Mouse (Mus musculus) ES-Bruce4 (cell line): ENCODE data around the gene Mrpl51. TPM values are rescaled to one million over a fixed set of nuclear protein-coding genes. Genes with fewer than 3 reads are reported as not detected.

ENCODE experiments used
- H3K27ac ChIP-seq: 2 replicates; pipeline ENCODE4 v1.5.1; 2012; ENCODE audit warnings: low read length, inconsistent platforms; ENCODE audit not compliant: insufficient read depth
- H3K27me3 ChIP-seq: 2 replicates; pipeline ENCODE4 v1.6.1; 2012; ENCODE audit warnings: mild to moderate bottlenecking, low read length, inconsistent platforms; ENCODE audit not compliant: control insufficient read depth, poor library complexity, insufficient read depth, severe bottlenecking
- H3K36me3 ChIP-seq: 2 replicates; pipeline ENCODE4 v1.6.1; 2012; ENCODE audit warnings: inconsistent platforms, mild to moderate bottlenecking, low read length, moderate library complexity; ENCODE audit not compliant: control insufficient read depth, poor library complexity, insufficient read depth, severe bottlenecking
- H3K4me1 ChIP-seq: one replicate; pipeline ENCODE4 v1.8.1; 2011; ENCODE audit warnings: low read length; ENCODE audit not compliant: control insufficient read depth, insufficient read depth
- H3K4me3 ChIP-seq: 2 replicates; pipeline ENCODE4 v1.5.1; 2011; ENCODE audit warnings: low read depth, mild to moderate bottlenecking, low read length
- H3K9ac ChIP-seq: 2 replicates; pipeline ENCODE4 v1.6.1; 2012; ENCODE audit warnings: low read depth, mild to moderate bottlenecking, inconsistent platforms; ENCODE audit not compliant: poor library complexity, severe bottlenecking
- H3K9me3 ChIP-seq: replicated peaks from 2 replicates; pipeline ENCODE4 v1.6.1; 2012; ENCODE audit warnings: mild to moderate bottlenecking, low read length, inconsistent platforms; ENCODE audit not compliant: control insufficient read depth, poor library complexity, insufficient read depth, severe bottlenecking
- CTCF ChIP-seq: IDR thresholded peaks from one replicate; pipeline ENCODE4 v1.8.1; 2011; ENCODE audit warnings: low read depth, low read length
- EP300 ChIP-seq: IDR thresholded peaks from 2 replicates; pipeline ENCODE4 v1.6.1; 2011; ENCODE audit warnings: low read depth, low read length; ENCODE audit not compliant: insufficient read depth
- POLR2A ChIP-seq: IDR thresholded peaks from one replicate; pipeline ENCODE4 v1.8.1; 2011; ENCODE audit warnings: low read length; ENCODE audit not compliant: insufficient read depth
- polyA plus RNA-seq: library from polyadenylated mRNA; stranded (reverse); fragments of >200 nt; gene quantifications from 2 replicates; pipeline ENCODE4 v1.2.4, GENCODE M21; 2011; ENCODE audit warnings: low read depth; ENCODE audit not compliant: missing spikeins, insufficient read depth, insufficient read length

The Mrpl51 gene
- polyA plus RNA-seq, 1 experiment = 113 TPM

DNA sequence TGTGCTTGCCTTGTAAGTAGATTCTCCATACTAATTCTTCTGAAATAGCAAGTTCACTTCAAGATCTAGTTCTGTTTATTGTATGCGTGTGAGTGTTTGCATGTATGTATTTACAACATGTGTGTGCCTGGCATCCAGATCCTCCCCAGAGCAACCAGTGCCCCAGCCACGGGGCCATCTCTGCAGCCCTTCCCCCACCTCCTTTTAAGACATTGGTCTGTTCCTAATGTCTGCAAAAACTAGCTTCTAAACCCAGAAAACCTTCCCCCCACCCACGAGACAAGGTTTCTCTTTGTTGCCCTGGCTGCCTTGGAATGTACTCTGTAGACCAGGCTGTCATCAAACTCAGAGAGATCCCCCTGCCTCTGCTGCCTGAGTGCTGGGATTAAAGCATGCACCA, 31.0 kb downstream of the Mrpl51 start:
- H3K27ac ChIP-seq = no peak overlapping the region
- no peak overlapping the region for H3K9ac ChIP-seq
- H3K36me3 ChIP-seq = no peaks in the 10 kb centered on the region; the same call in 1 of the 2 replicates
- H3K27me3 ChIP-seq = no peaks in the 10 kb centered on the region
- H3K4me1 ChIP-seq = no peaks in the 10 kb centered on the region
- H3K4me3 ChIP-seq = no peak overlapping the region
- TF ChIP-seq EP300 = no peak
- no peak for TF ChIP-seq CTCF
- no peak for TF ChIP-seq POLR2A
- no peaks in the 10 kb centered on the region for H3K9me3 ChIP-seq

DNA sequence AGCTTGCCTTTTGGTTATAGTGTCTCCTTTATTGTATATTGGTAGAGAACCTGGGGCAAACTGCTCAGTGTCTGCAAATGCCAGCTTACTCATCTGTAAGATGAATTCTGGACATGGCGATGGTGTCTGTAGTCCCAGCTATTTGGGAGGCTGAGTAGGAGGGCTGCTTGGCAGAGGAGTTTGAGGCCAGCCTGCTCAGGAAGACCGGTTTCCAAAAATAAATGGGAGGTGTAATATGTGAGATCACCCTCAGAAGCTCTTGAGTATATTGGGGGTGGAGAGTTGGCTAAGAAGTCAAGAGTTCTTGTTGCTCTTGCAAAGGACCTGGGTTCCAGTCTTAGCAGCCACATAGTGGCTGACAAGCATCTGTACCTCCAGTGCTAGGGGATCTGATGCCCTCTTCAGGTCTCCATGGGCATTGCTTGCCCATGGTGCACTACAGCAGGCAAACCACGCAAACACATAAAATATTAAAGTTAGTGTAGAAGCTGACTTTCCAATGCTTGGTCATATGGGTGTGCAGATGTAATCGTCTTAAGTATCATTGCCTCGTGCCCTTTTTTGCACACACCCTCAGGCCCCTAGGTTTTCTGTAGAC, 34.0 kb downstream of the Mrpl51 start:
- TF ChIP-seq POLR2A (no peak), CTCF (peak; percentile 63)
- Histone ChIP-seq H3K27me3 (no peaks in the 10 kb centered on the region), H3K27ac (no peak overlapping the region), H3K4me1 (no peaks in the 10 kb centered on the region), H3K9me3 (no peaks in the 10 kb centered on the region), H3K36me3 (no peaks in the 10 kb centered on the region; the same call in 1 of the 2 replicates), H3K9ac (no peak overlapping the region), H3K4me3 (no peak overlapping the region)

DNA sequence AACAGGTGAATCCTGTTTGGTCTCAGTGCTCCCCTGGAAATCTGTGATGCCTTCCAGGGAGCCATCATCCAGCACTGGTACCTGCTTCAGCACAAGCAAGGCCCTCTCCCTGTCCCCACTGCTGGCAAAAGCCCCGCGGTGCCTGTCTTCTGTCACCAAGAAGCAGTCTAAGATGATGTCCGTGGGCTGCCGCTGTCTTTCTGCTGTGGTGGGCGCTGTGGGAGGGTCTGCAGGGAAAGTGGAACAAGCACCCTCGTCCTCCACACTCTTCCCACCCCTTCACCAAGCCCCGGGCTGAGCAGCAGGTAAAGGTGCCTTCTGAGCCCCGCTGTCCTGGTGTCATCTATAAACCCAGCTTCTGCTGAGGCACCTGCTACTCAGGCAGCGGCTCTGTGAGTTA, 39.0 kb downstream of the Mrpl51 start:
- no peak overlapping the region for H3K27ac ChIP-seq
- H3K9ac ChIP-seq = no peak overlapping the region
- H3K4me3 ChIP-seq = no peak overlapping the region
- TF ChIP-seq CTCF (no peak), POLR2A (no peak), EP300 (no peak)
- no peaks in the 10 kb centered on the region for H3K36me3 ChIP-seq
- H3K9me3 ChIP-seq = no peaks in the 10 kb centered on the region
- H3K27me3 ChIP-seq = no peaks in the 10 kb centered on the region
- no peaks in the 10 kb centered on the region for H3K4me1 ChIP-seq

DNA sequence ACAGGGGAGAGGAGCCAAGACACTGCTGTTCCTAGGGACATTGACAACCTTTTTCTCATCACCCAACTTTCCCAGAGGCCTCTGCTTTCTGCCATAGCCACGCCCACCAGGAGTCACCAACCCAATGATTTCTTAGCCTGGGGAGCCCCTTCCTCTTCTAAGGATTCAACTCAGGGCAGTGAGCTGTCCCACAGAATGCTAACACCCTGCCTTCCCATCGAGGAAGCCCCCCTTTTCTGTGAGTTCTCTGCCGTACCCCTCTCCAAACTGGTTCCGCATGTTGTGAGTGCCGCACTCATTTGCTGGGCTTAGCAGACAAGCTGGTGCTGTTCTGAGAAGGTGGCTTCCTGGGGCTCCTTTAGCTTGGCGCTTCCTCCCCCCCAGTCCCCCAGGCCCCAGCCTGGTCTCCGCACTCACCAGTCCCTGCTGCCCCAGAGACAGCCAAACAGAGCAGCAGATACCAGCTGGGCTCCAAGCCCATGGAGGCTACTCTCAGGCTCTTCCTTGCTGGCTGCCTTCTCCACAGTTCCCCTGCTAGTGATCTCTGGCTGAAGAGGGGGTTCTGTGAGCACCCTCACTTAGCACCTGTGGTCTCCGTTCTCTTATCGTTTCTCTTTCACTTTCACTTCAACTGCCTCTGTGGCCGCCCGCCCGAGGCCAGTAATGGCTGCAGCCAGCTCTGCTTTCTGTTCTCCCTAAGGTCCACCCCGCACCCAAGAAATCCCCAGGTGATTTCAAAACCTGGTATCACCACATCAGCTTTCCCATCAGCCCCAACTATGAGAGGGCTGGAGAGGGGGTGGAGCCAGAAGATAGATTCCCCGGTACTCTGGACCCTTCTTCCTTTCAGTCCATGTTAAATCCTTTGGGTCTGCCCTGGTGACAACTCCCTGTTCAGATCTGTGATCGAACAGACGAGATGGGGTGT, 39.8 kb downstream of the Mrpl51 start, which contains the start of gene Tapbpl:
TSS of gene Tapbpl (minus strand) at position 744 of the 928 bp plus-strand sequence.
- TF ChIP-seq POLR2A = no peak
- no peak for TF ChIP-seq EP300
- no peak for TF ChIP-seq CTCF
- Histone ChIP-seq H3K9me3 (no peaks in the 10 kb centered on the region), H3K4me3 (peak within 1 kb of the TSS; percentile 65), H3K36me3 (no peaks in the 10 kb centered on the region), H3K9ac (peak within 1 kb of the TSS; percentile 34), H3K27me3 (no peaks in the 10 kb centered on the region), H3K27ac (no peak within 1 kb of the TSS), H3K4me1 (no peaks in the 10 kb centered on the region)

DNA sequence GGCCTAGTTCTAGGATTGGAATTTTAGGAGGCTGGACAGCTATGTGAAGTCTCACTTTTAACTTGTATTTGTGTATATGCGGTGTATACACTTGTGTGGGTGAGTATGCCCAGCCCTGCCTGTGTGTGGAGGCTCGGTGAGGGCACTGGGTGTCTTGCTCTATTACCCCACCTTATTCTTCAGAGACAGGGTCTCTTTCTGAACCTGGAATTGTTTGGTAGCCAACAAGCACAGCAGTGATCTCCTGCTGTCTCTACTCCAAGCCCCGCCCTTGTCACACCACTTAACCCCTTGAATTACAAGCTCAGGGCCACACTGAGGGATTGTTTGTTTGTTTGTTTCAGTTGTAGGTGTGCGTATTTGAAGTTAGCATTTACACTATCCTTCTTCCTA, 40.4 kb downstream of the Mrpl51 start:
- H3K9me3 ChIP-seq = no peaks in the 10 kb centered on the region
- H3K27ac ChIP-seq = no peak overlapping the region
- H3K36me3 ChIP-seq = no peaks in the 10 kb centered on the region
- H3K27me3 ChIP-seq = no peaks in the 10 kb centered on the region
- no peaks in the 10 kb centered on the region for H3K4me1 ChIP-seq
- H3K4me3 ChIP-seq = peak overlapping the region; percentile 65
- peak overlapping the region; percentile 34 for H3K9ac ChIP-seq
- TF ChIP-seq CTCF = no peak
- no peak for TF ChIP-seq POLR2A
- no peak for TF ChIP-seq EP300

DNA sequence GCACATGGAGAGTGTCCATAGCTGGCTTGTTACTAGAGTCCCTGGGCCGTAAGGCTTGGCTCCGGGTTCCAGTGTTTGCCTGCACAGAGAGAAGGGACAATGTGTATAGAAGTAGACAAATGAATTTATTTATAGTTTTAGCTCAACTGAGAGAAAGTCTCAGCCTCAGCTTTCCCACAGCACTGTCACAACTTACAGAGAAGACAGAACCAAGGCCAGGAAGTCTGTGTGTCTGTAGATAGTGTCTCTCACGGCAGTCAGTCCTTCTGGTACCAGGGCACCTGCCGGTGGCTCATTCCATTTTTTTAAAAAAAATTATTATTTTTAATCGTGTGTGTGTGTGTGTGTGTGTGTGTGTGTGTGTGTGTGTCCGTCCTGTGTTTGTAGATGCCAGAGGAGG, 40.9 kb downstream of the Mrpl51 start:
- Histone ChIP-seq H3K36me3 (no peaks in the 10 kb centered on the region), H3K4me3 (no peak overlapping the region), H3K9ac (no peak overlapping the region), H3K27me3 (no peaks in the 10 kb centered on the region), H3K9me3 (no peaks in the 10 kb centered on the region), H3K27ac (no peak overlapping the region), H3K4me1 (no peaks in the 10 kb centered on the region)
- TF ChIP-seq EP300 (no peak), CTCF (no peak), POLR2A (no peak)
